ENCODE assay signal across 9 mouse cellular contexts in the genomic region with DNA sequence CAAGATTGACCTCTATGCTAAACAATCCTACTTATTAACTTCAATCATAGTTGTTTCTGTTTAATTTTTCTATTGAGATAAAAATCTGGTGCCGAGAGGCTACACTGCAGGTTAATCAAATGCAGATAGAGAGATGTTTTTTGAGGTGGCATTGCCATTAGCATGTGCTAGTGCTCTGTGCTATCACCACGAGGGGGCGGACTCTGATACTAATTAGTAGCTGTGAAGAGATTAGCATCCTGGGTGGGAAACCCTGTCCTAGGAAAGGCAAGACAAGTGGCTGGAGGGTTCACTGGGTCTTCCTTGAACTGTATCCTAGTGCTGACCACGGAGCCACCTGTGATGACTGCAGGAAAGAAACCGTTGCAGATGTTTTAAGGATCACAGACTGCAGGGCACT.
DNase-seq lines count a peak whose midpoint lies in the region; TF ChIP-seq lines count a peak whose summit lies in the region.
"Had no signal": no experiment of that assay in that cellular context is flagged by ENCODE, and none has a peak within 500 bp of the region (broad histone marks: within the 10 kb centered on the region; RNA-seq: fewer than 3 reads in every experiment).

No protein-coding gene starts in this region.

- no peaks in the 10 kb centered on the region for H3K4me1 ChIP-seq in heart, adult 2 months (ENCODE audit: control insufficient read depth, insufficient read depth, low read length)
- H3K4me1 ChIP-seq in lung, adult 2 months (ENCODE audit: control insufficient read depth, insufficient read depth, low read length), result no peaks in the 10 kb centered on the region
- H3K4me1 ChIP-seq: midbrain, embryonic 12.5 days had no signal

- WGBS in heart, adult 2 months, result 36% methylated on average over 5 of the region's 5 CpGs
- WGBS in lung, adult 2 months, result 36% methylated on average over 5 of the region's 5 CpGs

- DNase-seq in heart, adult 2 months, result no peak
- DNase-seq in heart, postnatal 25 days (ENCODE audit: low spot score), result no peak
- peak; percentile 16 for DNase-seq in lung, postnatal 10 days
- no peak for DNase-seq in lung, adult 2 months
- peak; percentile 36 for DNase-seq in R1 (ENCODE audit: low read depth, low spot score)
- DNase-seq in lung, postnatal 14 days, result peak; percentile 14
- no peak for DNase-seq in Muller cell, postnatal 12 days (ENCODE audit: inconsistent ontology term)
- DNase-seq in gastrocnemius, postnatal 25 days, result no peak

- H3K36me3 ChIP-seq in heart, adult 2 months (ENCODE audit: control insufficient read depth, insufficient read depth, low read length), result no peaks in the 10 kb centered on the region
- H3K36me3 ChIP-seq: midbrain, embryonic 12.5 days had no signal

- no peak for TF ChIP-seq POLR2A in heart, adult 2 months (IDR thresholded peaks at IDR 0.05; ENCODE audit: insufficient read depth, low read depth, low read length)
- TF ChIP-seq POLR2A in lung, adult 2 months (IDR thresholded peaks at IDR 0.05; ENCODE audit: borderline replicate concordance, extremely low read depth, low read depth, low read length), result no peak

- intact Hi-C loops in heart, adult 2 months (cut with DNase I), result no loop called here
- intact Hi-C loops in heart, postnatal 25 days (cut with DNase I), result no loop called here

- TF ChIP-seq EP300 in heart, adult 2 months (IDR thresholded peaks at IDR 0.05; ENCODE audit: insufficient read depth, low read depth, low read length), result no peak

- no peak overlapping the region for H3K9ac ChIP-seq in heart, adult 2 months (ENCODE audit: low read depth, low read length)
- H3K9ac ChIP-seq: midbrain, embryonic 12.5 days had no signal

- no peaks in the 10 kb centered on the region for H3K79me2 ChIP-seq in heart, adult 2 months (replicated peaks; ENCODE audit: control insufficient read depth, insufficient read depth, low read length)

- peak; percentile 54 for TF ChIP-seq CTCF in heart, adult 2 months (IDR thresholded peaks at IDR 0.05)
- TF ChIP-seq CTCF in lung, adult 2 months (IDR thresholded peaks at IDR 0.05; ENCODE audit: insufficient read depth, low read length), result no peak

- no peak overlapping the region for H3K4me3 ChIP-seq in heart, adult 2 months
- no peak overlapping the region for H3K4me3 ChIP-seq in lung, adult 2 months (replicated peaks; ENCODE audit: extremely low read depth, low read depth, low read length)
- H3K4me3 ChIP-seq: midbrain, embryonic 12.5 days had no signal

- no peaks in the 10 kb centered on the region for H3K27me3 ChIP-seq in heart, adult 2 months (ENCODE audit: control insufficient read depth, insufficient read depth, low read length)
- H3K27me3 ChIP-seq: midbrain, embryonic 12.5 days had no signal

- no peak overlapping the region for H3K27ac ChIP-seq in heart, adult 2 months
- H3K27ac ChIP-seq: midbrain, embryonic 12.5 days had no signal

Comparison
In these comparisons a context has a peak if more than half of its experiments do, and no peak if none do; other contexts are left out.
1. DNase-seq: peak in lung, postnatal 10 days (single experiment), R1 (single experiment) and lung, postnatal 14 days (single experiment); none in heart, adult 2 months (0 of 2), heart, postnatal 25 days (single experiment), lung, adult 2 months (single experiment), Muller cell, postnatal 12 days (single experiment) and gastrocnemius, postnatal 25 days (single experiment).